21 mouse cellular contexts compared by ENCODE assay signal in genomic region chr10:109486917-109487604, GRCm38 (mm10).
"Had no signal": no experiment of that assay in that cellular context is flagged by ENCODE, and none has a peak within 500 bp of the region (broad histone marks: within the 10 kb centered on the region; RNA-seq: fewer than 3 reads in every experiment).

No protein-coding gene starts in this region.

- H3K27ac ChIP-seq: kidney, embryonic 15.5 days; limb, embryonic 12.5 days; limb, embryonic 15.5 days; liver, embryonic 15.5 days; lung, embryonic 15.5 days; midbrain, embryonic 10.5 days; midbrain, embryonic 13.5 days; stomach, postnatal 0 days had no signal

- H3K4me2 ChIP-seq: kidney, embryonic 15.5 days; limb, embryonic 12.5 days; limb, embryonic 15.5 days; liver, embryonic 11.5 days; liver, embryonic 15.5 days; lung, embryonic 15.5 days; midbrain, embryonic 13.5 days had no signal

- H3K9me3 ChIP-seq: kidney, embryonic 15.5 days; limb, embryonic 12.5 days; limb, embryonic 15.5 days; liver, embryonic 15.5 days; lung, embryonic 15.5 days; midbrain, embryonic 10.5 days; midbrain, embryonic 13.5 days had no signal

- H3K36me3 ChIP-seq: kidney, embryonic 15.5 days; limb, embryonic 12.5 days; limb, embryonic 15.5 days; liver, embryonic 15.5 days; lung, embryonic 15.5 days; midbrain, embryonic 10.5 days; midbrain, embryonic 13.5 days had no signal

- H3K9ac ChIP-seq: kidney, embryonic 15.5 days; limb, embryonic 12.5 days; limb, embryonic 15.5 days; liver, embryonic 15.5 days; lung, embryonic 15.5 days; midbrain, embryonic 13.5 days had no signal

- H3K4me1 ChIP-seq: kidney, embryonic 15.5 days; limb, embryonic 12.5 days; limb, embryonic 15.5 days; liver, embryonic 15.5 days; lung, embryonic 15.5 days; megakaryocyte, embryonic 14.5 days; midbrain, embryonic 10.5 days; midbrain, embryonic 13.5 days had no signal

- DNase-seq: kidney, postnatal 25 days; layer of hippocampus, adult 9-11 months; left cerebral cortex, postnatal 4 days; lung, adult 18-20 months; lung, postnatal 10 days; lung, postnatal 36 days; thymus, adult 2 months; thymus, postnatal 14 days; thymus, postnatal 4 days had no signal

- H3K27me3 ChIP-seq: kidney, embryonic 15.5 days; limb, embryonic 12.5 days; limb, embryonic 15.5 days; liver, embryonic 15.5 days; lung, embryonic 15.5 days; megakaryocyte, embryonic 14.5 days; midbrain, embryonic 13.5 days had no signal

- H3K4me3 ChIP-seq: kidney, embryonic 15.5 days; layer of hippocampus, adult 2 months; limb, embryonic 12.5 days; limb, embryonic 15.5 days; liver, embryonic 15.5 days; lung, embryonic 15.5 days; megakaryocyte, embryonic 14.5 days; midbrain, embryonic 10.5 days; midbrain, embryonic 13.5 days had no signal

- ATAC-seq: midbrain, embryonic 13.5 days; midbrain, embryonic 16.5 days had no signal
